Mouse (Mus musculus) induced T-regulatory cell, adult 2 months (primary cell): Measurements from ENCODE around the gene Cnr2.

Experiments
- DNase-seq: peaks from one replicate; pipeline ENCODE4 v3.0.0-alpha.2; 2012; ENCODE audit warnings: low read depth

Gene Cnr2

GRCm38 (mm10) chr4:135904810-135905209 is 9.6 kb downstream of the Cnr2 start:
- DNase-seq: peak; percentile 37

- DNase-seq: peak; percentile 34
These were observed 11.4 kb downstream of the Cnr2 start for GRCm38 (mm10) chr4:135906633-135907032.

DNA sequence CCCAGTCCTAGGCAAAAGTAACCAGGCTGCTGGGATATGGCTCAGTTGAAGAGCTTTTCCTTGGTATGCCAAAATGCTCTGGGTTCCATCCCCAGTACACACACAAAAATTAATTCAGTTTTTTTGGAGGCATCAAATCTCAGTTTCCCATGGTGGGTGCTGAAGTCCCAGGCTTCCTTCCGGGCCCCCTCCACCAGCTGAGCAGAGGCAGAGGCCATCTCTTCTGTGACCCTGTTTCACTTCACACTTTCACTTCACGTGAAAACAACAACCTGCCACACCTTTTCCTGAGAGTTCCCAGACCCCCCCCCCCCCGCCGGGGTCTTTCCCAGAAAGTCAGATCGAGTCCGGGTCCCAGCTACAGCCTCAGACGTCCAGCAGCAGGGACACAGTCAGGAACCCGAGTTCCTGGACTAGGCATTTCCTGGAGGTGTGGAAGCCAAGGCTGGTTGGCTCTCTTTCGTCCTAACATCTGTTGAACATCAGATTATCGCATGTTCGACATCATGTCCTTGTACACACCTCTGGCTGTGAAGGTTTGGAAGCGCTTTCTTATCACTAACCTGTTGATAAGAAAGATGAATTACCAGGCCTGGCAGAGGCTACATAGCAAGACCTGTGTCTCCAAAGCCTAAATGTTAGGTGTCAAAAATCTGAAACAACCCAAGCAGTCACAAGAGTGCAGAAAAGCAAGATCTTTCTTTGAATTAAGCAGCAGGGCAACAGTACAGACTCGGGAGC is 14.3 kb downstream of the Cnr2 start:
- DNase-seq: no peak

DNA sequence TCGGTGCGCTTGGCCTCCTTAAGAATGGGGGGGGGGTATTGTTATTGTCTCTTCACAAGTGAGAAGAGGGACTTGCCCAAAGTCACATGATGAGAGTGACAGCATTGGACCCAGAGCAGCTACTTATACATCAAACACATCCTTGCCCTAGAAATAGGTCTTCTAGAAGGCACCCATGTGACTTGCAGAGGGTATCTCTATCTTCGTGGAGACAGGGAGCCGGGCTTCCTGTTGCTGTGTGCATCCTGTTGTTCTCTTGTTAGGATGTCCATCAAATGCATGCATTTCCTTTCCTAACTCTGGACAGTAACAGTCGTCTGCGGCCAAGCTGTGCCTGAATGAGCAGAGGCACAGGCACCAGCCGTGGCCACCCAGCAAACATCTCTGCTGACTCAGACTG is 16.3 kb downstream of the Cnr2 start:
- peak; percentile 51 for DNase-seq

- DNase-seq: no peak
These were observed 17.0 kb downstream of the Cnr2 start for GRCm38 (mm10) chr4:135912164-135912563.

DNA sequence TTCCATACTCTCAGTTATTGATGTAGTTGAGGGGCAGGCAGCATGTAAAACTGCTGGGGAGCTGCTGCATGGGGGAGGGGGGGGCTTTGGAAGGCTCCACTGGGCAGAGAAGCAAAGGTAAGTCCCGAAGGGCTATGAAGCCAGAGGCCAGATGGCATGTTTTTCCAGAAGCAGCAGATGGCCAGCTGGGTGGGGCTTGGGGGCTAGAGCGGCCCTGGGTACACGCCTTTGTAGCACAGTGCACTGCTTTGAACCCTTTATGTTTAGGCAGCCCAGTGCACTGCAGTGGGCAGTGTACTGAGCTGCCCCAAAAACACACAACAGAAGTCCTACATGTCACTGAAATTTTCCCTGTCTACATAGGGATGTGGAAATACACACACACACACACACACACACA is 17.6 kb downstream of the Cnr2 start:
- DNase-seq: no peak

GRCm38 (mm10) chr4:135913433-135913832 is 18.2 kb downstream of the Cnr2 start:
- no peak for DNase-seq

DNA sequence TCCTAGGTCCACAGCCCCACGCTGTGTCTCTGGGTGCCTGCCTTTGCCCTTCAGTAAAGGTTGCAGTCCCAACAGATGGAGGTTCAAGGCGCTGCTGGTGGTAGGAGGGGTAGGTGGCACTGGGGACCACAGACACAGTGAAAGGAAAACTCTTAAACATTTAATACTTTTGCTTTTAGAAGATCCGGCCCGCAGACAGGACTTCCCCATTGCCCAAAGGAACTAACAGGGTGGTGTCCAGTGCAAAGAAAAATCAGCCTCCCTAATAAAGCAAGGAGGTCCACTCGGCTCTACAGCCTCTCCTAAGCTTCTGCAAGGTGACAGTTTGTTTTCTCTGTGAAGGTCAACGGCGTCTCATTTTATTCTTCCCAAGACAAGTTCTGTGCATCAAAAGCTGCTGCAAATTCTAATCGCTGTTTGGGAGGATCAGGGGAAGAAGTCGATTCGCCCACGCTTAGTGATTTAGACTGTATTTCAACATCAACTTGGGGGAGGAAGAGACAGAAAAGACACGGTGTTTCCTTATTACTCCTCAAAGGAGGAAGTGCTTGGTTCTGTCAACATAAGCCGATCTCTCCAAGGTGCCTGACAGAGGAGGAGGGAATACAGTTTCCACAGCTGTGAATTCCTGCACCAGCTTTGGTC is 23.6 kb downstream of the Cnr2 start:
- peak; percentile 30 for DNase-seq

- DNase-seq: no peak
These were observed 24.1 kb downstream of the Cnr2 start for GRCm38 (mm10) chr4:135919280-135919639.

DNA sequence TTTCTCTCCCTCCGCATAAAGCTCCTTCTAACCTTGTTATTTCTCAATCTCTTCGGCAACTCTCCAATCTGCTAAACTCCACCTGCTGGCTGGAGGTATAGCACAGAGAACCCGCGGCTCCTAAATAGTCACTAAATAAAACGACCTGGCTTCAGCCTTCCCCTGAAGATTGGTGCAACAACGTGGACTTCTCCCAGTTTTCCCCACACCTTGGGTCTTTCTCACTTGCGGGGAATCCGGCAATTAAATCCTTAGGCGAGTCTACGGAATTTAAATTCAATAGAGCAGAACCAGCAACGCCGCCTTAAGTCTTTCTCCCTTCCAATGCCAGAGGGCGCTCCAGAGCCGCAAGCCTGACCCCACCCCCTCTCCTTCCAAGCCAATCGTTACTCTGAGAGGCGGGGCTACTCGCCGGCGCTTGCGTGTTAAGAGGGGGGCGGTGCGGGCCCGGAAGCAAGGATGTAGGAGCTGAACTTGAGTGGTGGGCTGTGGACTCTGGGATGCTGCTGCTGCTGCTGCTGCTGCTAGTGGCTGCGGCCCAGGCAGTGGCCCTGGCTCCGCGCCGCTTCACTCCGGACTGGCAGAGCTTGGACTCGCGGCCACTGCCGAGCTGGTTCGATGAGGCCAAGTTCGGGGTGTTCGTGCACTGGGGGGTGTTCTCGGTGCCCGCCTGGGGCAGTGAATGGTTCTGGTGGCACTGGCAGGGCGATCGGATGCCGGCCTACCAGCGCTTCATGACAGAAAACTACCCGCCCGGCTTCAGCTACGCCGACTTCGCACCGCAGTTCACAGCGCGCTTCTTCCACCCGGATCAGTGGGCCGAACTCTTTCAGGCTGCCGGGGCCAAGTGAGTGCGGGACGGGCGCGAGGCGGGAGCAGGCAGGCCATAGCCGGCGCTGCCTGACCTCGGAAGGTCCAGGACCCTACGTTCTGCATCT is 25.4 kb downstream of the Cnr2 start, which contains the start of gene Fuca1:
TSS of gene Fuca1 (plus strand) at position 432 of the 938 bp plus-strand sequence.
- peak; percentile 99 for DNase-seq

GRCm38 (mm10) chr4:135921257-135922120 is 26.3 kb downstream of the Cnr2 start:
- peak; percentile 45 for DNase-seq

GRCm38 (mm10) chr4:135922190-135922589 is 27.0 kb downstream of the Cnr2 start:
- no peak for DNase-seq

DNA sequence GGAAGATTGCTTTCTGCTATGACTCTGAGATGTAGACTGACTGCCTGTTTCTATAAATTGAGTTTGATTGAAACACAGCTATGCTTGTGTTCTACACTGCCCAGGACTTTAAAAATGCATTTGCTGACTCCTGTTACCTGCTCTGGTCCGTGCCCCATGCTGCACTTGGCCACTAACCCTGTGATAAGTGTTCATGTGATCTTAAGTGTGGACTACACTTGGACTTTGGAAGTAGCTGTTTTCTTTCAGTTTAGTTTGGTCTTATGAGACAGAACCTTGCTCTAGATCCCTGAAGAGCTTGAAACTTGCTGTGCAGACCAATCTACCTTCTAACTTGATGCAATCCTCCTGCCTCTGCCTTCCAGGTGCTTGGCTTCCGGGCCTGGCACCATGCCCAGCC is 29.2 kb downstream of the Cnr2 start:
- DNase-seq: no peak

GRCm38 (mm10) chr4:135925341-135925740 is 30.1 kb downstream of the Cnr2 start:
- no peak for DNase-seq

DNA sequence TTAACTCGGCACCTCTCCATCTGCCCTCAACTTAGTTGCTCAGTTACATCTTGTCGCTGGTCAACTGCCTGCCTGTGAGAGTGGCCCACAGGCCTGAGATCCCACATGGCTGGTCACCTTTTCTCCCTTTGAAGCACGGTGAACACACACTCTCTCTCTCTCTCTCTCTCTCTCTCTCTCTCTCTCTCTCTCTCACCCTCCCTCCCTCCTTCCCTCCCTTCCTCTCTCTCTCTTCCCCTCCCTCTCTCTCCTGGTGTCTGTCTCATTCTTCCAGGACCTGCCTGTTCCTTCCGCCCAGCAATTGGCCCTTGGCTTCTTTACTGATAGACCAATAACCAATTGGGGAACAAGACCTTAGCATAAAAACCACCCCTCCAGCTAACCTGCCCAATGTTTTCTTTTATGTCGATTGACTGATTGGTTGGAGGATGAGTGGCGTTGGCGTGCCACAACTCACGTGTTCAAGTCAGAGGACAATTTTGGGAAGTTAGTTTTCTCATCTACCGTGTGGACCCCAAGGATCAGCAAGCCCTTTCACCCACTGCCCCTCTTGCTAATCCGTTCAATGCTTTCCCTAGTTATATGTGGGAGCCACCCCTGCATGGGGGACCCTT is 31.1 kb downstream of the Cnr2 start:
- no peak for DNase-seq

GRCm38 (mm10) chr4:135926861-135927260 is 31.7 kb downstream of the Cnr2 start:
- DNase-seq: no peak

- no peak for DNase-seq
These were observed 33.2 kb downstream of the Cnr2 start for GRCm38 (mm10) chr4:135928376-135928775.

- no peak for DNase-seq
These were observed 34.2 kb downstream of the Cnr2 start for GRCm38 (mm10) chr4:135929405-135929804.

- no peak for DNase-seq
These were observed 34.6 kb downstream of the Cnr2 start for GRCm38 (mm10) chr4:135929828-135930227.

GRCm38 (mm10) chr4:135930239-135930638 is 35.0 kb downstream of the Cnr2 start:
- DNase-seq: no peak

DNA sequence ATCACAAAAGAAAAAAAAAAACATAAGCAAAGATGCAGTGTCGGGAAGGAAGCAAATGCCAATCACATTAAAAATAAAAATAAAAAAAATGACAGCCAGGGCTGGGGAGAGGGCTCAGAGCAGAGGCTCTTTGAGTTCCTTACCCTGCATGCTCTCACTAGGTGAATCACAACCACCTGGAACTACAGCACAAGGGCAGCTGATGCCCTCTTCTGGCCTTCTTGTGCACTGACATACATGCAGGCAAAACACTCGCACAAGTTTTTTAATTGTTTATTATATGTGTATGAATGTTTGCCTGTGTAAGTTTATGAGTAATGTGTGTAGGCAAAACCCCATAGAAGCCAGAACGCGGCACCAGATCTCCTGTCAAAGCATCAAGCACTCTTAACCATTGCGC is 36.6 kb downstream of the Cnr2 start:
- DNase-seq: peak; percentile 67
